Mouse (Mus musculus): ENCODE data around the gene Rnf216. TPM values are rescaled to one million over a fixed set of nuclear protein-coding genes. Genes with fewer than 3 reads are reported as not detected.

The Rnf216 gene
- polyA plus RNA-seq, 1 experiment = 17.6 TPM

GRCm38 (mm10) chr5:143031193-143031592 is 81.6 kb downstream of the Rnf216 start:
- H3K4me1 ChIP-seq (replicated peaks; ENCODE audit: control insufficient read depth, insufficient read depth, low read length) = no peaks in the 10 kb centered on the region
- no peaks in the 10 kb centered on the region for H3K36me3 ChIP-seq (ENCODE audit: control insufficient read depth, insufficient read depth, low read length)
- no peak overlapping the region for H3K27ac ChIP-seq (ENCODE audit: control insufficient read depth, insufficient read depth, low read length)
- no peak for TF ChIP-seq POLR2A (IDR thresholded peaks at IDR 0.05; ENCODE audit: control insufficient read depth, extremely low read depth, insufficient read depth, low read length, poor library complexity)
- TF ChIP-seq CTCF (IDR thresholded peaks at IDR 0.05; ENCODE audit: borderline replicate concordance, control insufficient read depth, extremely low read depth, insufficient read depth, low read length, poor library complexity) = no peak
- H3K4me3 ChIP-seq (ENCODE audit: control insufficient read depth, insufficient read depth, low read length) = no peak overlapping the region
- DNase-seq = no peak
- no peaks in the 10 kb centered on the region for H3K27me3 ChIP-seq (ENCODE audit: control insufficient read depth, insufficient read depth, low read length)
- 93% methylated on average over 4 of the region's 4 CpGs for WGBS

- Histone ChIP-seq H3K4me3 (ENCODE audit: control insufficient read depth, insufficient read depth, low read length) (no peak overlapping the region), H3K4me1 (replicated peaks; ENCODE audit: control insufficient read depth, insufficient read depth, low read length) (no peaks in the 10 kb centered on the region), H3K27me3 (ENCODE audit: control insufficient read depth, insufficient read depth, low read length) (no peaks in the 10 kb centered on the region), H3K36me3 (ENCODE audit: control insufficient read depth, insufficient read depth, low read length) (no peaks in the 10 kb centered on the region), H3K27ac (ENCODE audit: control insufficient read depth, insufficient read depth, low read length) (no peak overlapping the region)
- TF ChIP-seq POLR2A (IDR thresholded peaks at IDR 0.05; ENCODE audit: control insufficient read depth, extremely low read depth, insufficient read depth, low read length, poor library complexity) = no peak
- TF ChIP-seq CTCF (IDR thresholded peaks at IDR 0.05; ENCODE audit: borderline replicate concordance, control insufficient read depth, extremely low read depth, insufficient read depth, low read length, poor library complexity) = no peak
- 97% methylated on average over 2 of the region's 2 CpGs for WGBS
- no peak for DNase-seq
Measured at GRCm38 (mm10) chr5:143023887-143024286, 88.9 kb downstream of the Rnf216 start.

- Histone ChIP-seq H3K27me3 (ENCODE audit: control insufficient read depth, insufficient read depth, low read length) (no peaks in the 10 kb centered on the region), H3K4me1 (replicated peaks; ENCODE audit: control insufficient read depth, insufficient read depth, low read length) (no peaks in the 10 kb centered on the region), H3K36me3 (ENCODE audit: control insufficient read depth, insufficient read depth, low read length) (no peaks in the 10 kb centered on the region), H3K27ac (ENCODE audit: control insufficient read depth, insufficient read depth, low read length) (no peak overlapping the region), H3K4me3 (ENCODE audit: control insufficient read depth, insufficient read depth, low read length) (no peak overlapping the region)
- TF ChIP-seq POLR2A (IDR thresholded peaks at IDR 0.05; ENCODE audit: control insufficient read depth, extremely low read depth, insufficient read depth, low read length, poor library complexity) (no peak), CTCF (IDR thresholded peaks at IDR 0.05; ENCODE audit: borderline replicate concordance, control insufficient read depth, extremely low read depth, insufficient read depth, low read length, poor library complexity) (no peak)
- no peak for DNase-seq
- 97% methylated on average over 1 of the region's 1 CpGs for WGBS
Measured at GRCm38 (mm10) chr5:143022956-143023355, 89.8 kb downstream of the Rnf216 start.

GRCm38 (mm10) chr5:143017401-143017800 is 95.4 kb downstream of the Rnf216 start:
- Histone ChIP-seq H3K27ac (ENCODE audit: control insufficient read depth, insufficient read depth, low read length) (no peak overlapping the region), H3K4me1 (replicated peaks; ENCODE audit: control insufficient read depth, insufficient read depth, low read length) (peaks cover 5% of the 10 kb centered on the region), H3K27me3 (ENCODE audit: control insufficient read depth, insufficient read depth, low read length) (no peaks in the 10 kb centered on the region), H3K36me3 (ENCODE audit: control insufficient read depth, insufficient read depth, low read length) (no peaks in the 10 kb centered on the region), H3K4me3 (ENCODE audit: control insufficient read depth, insufficient read depth, low read length) (no peak overlapping the region)
- TF ChIP-seq POLR2A (IDR thresholded peaks at IDR 0.05; ENCODE audit: control insufficient read depth, extremely low read depth, insufficient read depth, low read length, poor library complexity) = no peak
- no peak for TF ChIP-seq CTCF (IDR thresholded peaks at IDR 0.05; ENCODE audit: borderline replicate concordance, control insufficient read depth, extremely low read depth, insufficient read depth, low read length, poor library complexity)
- DNase-seq = peak; percentile 6
- WGBS = 36% methylated on average over 5 of the region's 5 CpGs

- 97% methylated on average over 11 of the region's 11 CpGs for WGBS
- TF ChIP-seq POLR2A (IDR thresholded peaks at IDR 0.05; ENCODE audit: control insufficient read depth, extremely low read depth, insufficient read depth, low read length, poor library complexity) (no peak), CTCF (IDR thresholded peaks at IDR 0.05; ENCODE audit: borderline replicate concordance, control insufficient read depth, extremely low read depth, insufficient read depth, low read length, poor library complexity) (no peak)
- no peaks in the 10 kb centered on the region for H3K4me1 ChIP-seq (replicated peaks; ENCODE audit: control insufficient read depth, insufficient read depth, low read length)
- H3K27me3 ChIP-seq (ENCODE audit: control insufficient read depth, insufficient read depth, low read length) = no peaks in the 10 kb centered on the region
- no peak overlapping the region for H3K4me3 ChIP-seq (ENCODE audit: control insufficient read depth, insufficient read depth, low read length)
- DNase-seq = no peak
- 0 out of 2 replicates have a peak, but pooled peaks cover 4% of the 10 kb centered on the region for H3K36me3 ChIP-seq (ENCODE audit: control insufficient read depth, insufficient read depth, low read length)
- no peak overlapping the region for H3K27ac ChIP-seq (ENCODE audit: control insufficient read depth, insufficient read depth, low read length)
Measured at GRCm38 (mm10) chr5:143009383-143009782, 103.4 kb downstream of the Rnf216 start.

GRCm38 (mm10) chr5:143000654-143001500 is 111.9 kb downstream of the Rnf216 start:
- Histone ChIP-seq H3K4me3 (ENCODE audit: control insufficient read depth, insufficient read depth, low read length) (no peak overlapping the region), H3K27me3 (ENCODE audit: control insufficient read depth, insufficient read depth, low read length) (no peaks in the 10 kb centered on the region), H3K4me1 (replicated peaks; ENCODE audit: control insufficient read depth, insufficient read depth, low read length) (peaks cover 13% of the 10 kb centered on the region), H3K36me3 (ENCODE audit: control insufficient read depth, insufficient read depth, low read length) (no peaks in the 10 kb centered on the region), H3K27ac (ENCODE audit: control insufficient read depth, insufficient read depth, low read length) (peak overlapping the region; percentile 2; the same call in 1 of the 2 replicates)
- no peak for TF ChIP-seq CTCF (IDR thresholded peaks at IDR 0.05; ENCODE audit: borderline replicate concordance, control insufficient read depth, extremely low read depth, insufficient read depth, low read length, poor library complexity)
- TF ChIP-seq POLR2A (IDR thresholded peaks at IDR 0.05; ENCODE audit: control insufficient read depth, extremely low read depth, insufficient read depth, low read length, poor library complexity) = no peak
- 23% methylated on average over 9 of the region's 9 CpGs for WGBS
- peak; percentile 8 for DNase-seq
